Mouse (Mus musculus) frontal cortex, postnatal 36 days (tissue): Measurements from ENCODE around the gene Lypd6b.

Experiments
- DNase-seq, 2 experiments: peaks; one replicate each; pipeline ENCODE4 v3.0.0; 2022; ENCODE audit warnings: low spot score in 2 of 2

Gene Lypd6b

DNA sequence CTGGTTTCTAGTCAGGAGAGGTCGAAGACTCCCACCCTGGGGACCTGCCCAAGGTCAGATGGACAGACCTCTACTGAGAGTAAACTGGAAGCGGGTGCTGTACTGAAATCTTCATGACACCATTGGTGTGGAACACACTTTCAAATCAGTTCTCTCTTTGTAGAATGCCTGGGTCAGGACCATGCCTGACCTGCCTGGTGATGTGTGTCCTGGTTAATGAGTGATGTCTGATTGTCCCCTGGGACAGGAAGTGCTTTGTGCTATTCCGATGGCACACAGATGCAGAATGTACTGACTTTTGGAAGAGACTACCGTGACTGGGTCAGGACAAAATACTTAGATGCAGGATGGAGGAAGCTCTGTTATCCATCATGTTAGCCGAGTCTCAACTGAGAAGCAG is 17.0 kb upstream of the Lypd6b start:
- no peak for DNase-seq

DNA sequence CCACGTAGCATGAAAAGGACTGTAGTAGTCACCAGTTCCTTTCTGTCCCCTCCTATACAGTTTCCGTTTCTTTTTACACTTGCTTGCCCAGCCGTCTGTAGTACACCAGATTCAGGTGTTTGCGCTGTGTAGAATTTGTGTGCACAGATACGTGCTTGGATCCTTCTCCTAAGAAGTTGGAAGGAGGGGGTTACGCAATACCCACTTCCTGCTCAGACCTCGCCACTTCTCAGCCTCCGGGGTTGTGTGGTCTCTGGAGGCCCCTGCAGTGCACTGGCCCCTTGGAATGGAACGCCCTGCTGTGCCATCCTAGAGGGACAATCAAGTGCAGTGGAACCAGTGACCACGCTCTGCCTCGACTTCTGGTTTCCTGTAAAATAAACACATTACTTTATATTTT is 16.3 kb upstream of the Lypd6b start:
- no peak for DNase-seq

DNA sequence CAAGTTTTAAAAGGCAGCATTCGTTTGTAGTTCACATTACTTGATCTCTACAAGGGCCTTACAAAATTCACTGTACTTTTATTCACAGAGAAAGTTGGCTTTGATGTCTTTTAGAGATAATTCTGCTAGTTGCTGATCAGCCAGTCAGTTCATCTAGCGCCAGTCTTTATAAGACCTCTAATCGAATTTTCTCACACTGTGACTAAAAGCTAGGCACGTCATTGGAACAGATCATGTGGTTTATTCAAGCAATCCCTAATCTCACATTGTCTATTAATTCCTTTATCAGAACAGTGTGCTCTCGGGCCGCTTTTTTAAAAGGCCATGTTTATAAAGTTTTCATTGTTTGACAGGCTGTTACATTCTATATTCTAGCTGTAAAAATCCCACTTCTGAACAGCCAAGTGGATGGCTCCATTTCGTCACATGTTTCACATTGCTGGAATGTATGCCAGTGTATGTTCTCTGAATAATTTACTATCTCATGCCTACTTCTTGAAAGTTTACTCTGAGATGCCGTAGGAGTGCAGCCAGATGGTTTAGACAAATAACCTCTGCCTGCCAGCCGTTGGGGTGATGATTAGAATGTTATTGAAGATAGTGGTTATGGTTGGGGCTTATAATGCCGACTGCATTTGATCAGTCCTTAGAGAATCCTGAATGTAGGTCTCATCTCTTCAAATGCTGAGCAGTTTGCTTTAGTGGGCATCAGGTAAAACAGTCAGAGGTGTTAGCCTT is 14.1 kb upstream of the Lypd6b start:
- DNase-seq, result no peak

DNA sequence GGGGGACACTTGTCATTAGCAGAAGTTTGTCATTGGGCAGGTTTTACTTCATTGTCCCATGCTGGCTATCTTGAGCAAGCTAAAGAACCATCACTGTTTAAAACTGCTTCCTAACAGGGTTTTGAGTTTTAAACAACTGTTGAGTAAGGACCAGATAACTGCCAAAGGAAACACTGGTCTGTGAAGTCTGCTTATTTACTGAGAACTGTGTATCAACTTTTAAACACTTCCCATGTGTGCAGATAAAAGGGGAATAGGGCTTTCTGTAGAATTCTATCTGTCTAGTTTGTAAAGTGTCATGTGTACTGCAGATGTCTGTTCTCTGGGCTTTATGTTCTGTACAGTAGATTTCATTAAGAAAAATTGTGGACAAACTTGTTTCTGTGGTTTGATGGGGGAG is 13.3 kb upstream of the Lypd6b start:
- DNase-seq, result no peak

DNA sequence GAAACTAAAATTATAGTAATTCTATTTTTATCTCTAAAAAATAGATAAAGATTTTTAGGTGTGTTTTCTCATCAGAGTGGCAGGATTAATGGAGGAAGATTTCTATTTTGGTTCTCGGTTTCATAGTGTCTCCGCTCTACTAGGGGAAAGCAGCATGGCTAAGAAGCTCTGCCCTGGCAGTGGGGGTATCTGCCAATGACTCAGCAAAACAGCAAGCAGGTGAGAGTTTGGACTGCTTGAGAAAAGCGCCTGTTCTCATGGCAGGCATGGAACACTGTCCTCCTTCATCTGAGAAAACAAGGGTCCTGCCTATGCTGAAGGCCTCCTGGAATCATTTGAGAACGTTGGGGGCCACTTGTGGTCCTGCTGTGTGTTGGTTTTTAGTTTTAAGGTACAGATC is 12.3 kb upstream of the Lypd6b start:
- no peak for DNase-seq

DNA sequence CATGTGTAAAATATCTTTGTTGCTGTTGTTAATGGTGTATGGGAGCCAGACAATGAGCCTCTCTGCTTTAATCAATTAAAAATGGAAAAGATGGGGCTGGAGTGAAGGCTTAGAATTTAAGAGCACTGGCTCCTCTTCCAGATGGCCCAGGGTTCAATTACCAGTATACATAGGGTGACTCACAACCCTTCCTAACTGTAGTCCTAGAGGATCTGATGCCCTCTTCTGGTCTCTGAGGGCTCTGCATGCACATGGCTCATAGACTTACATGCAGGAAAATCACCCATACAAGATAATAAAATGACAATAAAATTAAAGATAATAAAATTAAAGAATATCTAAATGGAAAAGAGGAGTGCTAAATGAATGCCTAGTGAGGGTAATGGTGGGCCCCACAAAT is 11.8 kb upstream of the Lypd6b start:
- DNase-seq, result no peak

DNA sequence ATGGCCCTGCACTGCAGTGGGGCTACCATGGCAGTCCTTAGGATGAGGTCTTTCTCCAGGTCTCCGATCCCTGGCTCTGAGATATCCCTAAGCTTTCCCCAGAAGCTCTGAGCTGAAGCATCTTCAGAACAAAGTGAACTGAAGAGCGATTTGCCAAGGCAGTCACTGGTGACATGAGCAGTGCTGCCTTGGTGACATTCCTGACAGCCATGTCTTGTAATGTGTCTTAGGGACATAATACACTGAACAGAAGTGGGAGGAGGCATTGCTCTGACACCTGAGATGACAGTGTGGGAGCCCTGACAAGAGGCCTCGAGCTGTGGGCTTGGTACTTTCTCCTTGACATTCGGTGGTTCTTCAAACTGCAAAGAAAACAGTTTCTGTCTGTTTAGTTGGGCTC is 11.1 kb upstream of the Lypd6b start:
- no peak for DNase-seq

DNA sequence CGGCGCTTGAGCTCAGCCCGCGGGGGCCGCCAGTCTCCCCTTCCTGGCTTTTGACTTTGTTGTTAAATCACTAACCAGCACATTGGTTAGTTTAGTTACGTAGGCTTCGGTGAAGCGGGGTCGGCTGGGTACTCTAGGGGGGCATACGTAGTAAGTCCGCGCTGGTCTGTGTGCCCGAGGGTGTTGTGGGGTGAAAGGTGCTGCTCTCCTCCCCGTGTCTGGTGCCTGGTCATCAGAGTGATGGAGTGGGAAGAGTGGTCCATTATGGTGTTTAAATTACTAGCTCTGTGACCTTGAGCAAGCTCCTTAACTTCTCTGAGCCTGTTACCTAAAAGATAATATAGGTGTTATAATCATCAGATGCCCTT is 547 bp downstream of the Lypd6b start:
- DNase-seq, result no peak

DNA sequence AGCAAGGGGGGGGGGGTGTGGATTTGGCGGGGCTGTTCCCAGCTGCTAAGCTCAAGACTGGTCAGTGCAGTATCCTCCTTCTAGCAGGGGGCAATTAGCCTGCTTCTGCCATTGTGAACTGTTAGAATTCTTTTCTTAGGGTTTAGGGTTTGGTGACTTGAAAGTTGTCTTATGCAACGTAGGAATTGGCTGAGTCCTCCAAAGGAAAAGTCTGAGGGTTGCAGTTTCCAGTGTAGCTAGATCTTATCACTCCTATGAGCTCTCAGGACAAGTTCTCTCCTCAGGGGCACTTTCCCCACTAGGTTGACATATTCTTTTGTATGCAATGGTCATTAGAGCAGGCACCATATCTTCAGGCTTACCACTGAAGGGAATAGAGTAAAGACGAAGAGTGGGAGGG is 1.2 kb downstream of the Lypd6b start:
- DNase-seq, result no peak

DNA sequence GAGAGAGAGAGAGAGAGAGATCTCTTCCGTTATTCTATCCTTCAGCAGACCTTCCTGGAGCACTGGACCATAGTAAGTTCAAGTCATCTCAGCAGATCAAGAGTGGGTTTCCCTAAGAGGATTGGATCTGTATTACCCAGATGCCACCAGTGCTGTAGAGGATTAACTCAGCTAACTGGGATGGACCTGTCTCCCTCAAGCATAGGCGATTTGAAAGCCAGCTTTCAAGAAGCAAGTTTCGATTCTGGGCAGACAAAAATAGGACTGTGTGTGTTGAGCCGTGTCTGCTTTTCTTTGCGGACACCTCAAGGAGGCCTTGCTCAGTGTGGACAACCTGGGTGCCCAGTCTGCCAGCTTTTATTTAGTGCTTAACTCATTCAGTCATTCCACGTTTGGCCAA is 1.6 kb downstream of the Lypd6b start:
- no peak for DNase-seq

DNA sequence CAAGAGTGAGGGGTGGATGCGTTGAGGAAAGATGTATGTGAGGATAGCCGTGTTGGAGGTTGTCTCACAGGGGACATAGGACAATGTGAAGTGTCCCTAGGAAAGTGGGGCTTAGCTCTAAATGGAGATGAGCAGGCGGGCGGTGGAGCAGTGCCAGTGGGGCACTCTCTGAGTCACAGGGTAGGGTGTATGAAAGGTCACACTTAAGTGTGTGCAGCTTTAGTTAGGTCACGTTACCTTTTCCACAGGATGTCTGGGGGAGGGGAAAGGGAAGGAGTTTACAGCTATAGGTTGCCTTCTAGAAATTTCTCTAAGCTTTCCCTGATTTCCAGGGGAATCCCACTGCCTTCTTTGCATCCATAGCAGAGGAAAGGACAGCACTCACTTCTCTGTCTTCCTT is 2.0 kb downstream of the Lypd6b start:
- no peak for DNase-seq

DNA sequence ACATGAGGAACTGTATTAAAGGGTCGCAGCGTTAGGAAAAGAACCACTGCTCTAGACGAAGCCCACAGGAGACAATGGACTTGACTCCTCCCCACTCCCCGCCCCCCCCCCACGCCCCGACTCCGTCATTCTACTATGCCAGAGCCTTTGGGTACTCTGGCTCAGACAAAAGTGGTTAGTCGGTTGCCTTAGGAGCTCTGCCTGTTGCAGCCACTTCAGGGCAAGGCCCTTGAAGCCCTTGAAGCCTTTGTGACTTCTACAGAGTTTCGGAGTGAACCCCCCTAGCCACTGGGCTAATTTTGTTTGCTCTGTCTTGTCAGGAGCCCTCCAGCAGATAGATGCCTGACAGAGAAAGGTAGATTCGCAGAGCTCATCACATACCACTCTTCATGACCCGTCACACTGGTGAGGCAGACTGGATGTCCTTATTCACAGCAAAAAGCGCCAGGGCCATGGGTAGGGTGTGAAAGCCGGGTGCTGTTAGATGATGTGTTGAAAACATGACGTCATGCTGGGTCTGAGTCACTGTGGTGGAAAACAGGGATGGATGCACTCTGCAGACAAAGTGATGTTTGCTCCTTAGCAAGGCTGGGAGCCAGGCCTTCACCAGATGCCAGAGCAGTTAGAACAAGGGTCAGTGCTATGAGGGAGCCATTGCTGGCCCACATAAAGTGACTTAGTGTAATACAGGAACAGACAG is 10.1 kb downstream of the Lypd6b start:
- DNase-seq, result peak in 1 of 2 experiments; percentile 19

DNA sequence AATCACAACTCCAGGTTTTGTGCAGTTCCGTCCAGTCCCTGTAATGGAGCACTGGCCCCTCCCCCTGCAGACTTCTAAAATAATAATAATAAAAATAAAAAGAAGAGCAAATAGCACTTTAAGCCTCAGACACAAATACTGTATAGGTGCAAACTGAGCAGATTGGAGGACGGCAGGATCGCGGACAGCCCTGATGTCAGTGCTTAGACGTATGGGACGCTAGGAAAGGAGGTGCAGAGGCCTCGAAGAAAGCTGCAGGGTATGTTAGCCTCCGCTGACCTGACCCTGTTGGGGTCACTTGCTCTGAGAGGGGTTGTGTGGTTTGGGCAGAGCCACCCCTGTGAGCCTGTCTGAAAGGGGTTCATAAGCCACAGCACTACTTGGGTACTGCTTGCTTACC is 17.0 kb downstream of the Lypd6b start:
- no peak for DNase-seq

DNA sequence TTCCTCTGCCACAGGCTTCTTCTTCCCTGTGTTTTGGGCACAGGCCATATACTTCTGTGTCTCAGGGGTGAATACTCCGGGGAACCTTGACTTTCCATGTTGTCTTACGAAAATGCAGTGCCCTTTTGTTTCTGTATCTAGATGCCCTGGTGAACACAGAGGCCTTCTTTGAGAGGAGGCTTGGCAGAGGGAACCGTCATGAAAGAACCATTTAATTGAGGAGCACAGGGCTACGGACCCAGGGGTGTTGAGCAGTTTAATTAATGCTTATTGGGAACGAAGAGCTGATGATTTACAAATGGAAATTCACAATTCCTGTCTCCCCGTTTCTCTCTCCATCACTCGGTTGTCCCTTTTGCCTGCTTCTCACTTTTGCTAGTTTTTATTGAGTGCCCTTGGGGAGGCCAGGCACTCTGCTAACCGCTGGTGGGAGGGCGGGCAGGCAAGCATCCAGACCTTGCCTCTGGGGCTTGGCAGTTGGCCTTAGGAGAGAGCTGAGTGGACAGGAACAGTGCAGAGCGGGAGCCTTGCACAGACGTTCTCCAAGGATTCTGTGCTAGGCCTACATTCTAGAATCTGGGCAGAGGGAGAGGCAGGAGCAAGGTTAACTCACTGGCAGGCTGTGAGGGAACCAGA is 18.4 kb downstream of the Lypd6b start:
- no peak for DNase-seq

DNA sequence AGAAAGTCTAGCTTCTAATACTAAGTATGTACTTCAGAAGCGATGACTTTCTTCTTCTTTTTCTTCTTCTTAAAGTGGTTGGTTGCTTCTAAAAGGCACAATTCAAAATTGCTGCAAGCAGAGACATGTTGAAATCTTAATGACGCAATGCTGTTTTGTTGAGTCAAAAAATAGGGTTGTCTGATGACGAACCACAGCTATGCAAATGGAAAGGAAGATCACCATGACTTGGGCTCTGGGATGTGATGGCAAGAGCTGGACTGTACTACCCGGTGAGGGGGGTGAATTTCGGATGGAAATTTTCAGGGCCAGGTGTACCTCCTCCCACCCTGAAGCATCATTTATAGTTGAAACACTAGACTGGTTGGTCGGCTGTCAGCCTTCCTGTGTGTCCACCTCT is 22.0 kb downstream of the Lypd6b start:
- DNase-seq, result no peak

DNA sequence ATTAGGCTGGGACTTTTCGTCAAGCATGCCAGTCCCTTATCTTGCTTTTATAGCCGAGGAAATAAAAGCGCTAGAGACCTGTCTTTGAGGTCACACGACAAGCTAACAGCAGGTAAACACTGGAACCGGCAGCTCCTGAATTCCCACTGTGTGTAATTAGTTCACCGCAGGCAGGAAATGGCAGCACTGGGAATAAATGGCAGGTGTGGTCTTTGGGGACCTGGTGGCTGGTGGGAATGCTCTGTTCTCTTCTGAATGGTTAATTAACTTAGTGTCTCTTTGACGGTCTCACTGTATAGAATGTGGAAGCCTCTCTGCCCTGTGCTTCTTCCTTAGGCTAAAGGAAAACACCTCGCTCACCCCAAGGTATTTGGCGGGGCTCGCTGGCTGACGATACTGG is 23.9 kb downstream of the Lypd6b start:
- no peak for DNase-seq

DNA sequence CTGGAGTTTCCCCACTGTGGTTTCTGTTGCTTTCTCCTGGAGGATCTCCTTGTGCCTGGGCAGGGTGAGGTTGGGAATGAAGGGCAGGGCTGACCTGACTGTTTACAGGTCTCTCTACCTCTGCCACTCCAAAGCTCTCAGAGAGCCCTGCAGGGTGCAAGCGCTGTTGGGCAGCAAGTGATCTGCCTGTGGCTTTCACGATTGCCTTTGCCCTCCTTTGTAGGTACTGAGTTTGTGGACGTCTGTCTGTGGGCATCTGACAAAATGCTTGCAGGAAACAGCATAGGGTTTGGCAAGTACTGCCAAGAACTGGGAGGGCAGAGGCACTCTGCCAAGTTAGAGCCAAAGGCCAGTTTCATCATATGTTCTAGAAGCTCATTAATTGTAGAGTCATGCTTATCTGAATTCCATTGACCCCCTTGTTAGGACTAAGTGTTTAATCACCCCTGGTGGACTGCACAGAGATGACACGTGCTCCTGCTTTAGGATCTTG is 24.4 kb downstream of the Lypd6b start:
- DNase-seq, result no peak

DNA sequence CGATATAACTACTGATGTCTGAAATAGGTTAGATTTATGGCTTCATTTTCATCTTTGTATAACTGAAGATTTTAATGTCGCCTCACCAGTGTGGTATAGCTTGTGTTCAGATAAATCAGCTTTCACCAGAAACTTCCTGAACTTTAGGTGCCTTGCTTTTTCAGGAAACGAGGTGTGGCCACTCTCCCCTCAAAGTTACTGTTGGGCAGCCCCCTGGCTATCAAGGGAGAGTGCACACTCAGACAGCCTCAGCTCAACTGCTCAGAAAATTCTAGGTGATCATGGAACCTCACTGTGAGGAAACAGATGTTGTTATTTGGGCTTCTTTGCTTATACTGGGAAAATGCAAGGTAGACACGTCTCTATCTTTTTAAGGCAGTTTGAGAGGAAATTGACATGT is 25.7 kb downstream of the Lypd6b start:
- no peak for DNase-seq

DNA sequence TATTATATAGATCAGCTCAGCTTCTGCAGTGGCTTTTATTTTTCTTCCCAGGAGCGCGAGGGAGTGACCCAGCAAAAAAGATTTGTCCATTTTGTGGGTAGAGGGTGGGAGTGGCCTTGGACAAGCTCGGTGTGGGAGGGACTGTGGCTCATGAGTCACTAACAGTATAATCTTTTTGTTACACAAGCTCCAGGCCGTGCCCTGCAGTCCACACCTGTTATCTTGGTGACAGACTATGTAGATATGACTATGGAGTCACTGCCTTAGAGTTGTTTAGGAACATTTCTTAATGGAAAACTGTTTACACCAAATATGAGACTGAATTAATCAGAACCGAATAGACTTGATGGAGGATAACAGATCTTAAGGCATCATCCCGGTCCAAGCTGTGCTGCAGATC is 26.5 kb downstream of the Lypd6b start:
- no peak for DNase-seq

DNA sequence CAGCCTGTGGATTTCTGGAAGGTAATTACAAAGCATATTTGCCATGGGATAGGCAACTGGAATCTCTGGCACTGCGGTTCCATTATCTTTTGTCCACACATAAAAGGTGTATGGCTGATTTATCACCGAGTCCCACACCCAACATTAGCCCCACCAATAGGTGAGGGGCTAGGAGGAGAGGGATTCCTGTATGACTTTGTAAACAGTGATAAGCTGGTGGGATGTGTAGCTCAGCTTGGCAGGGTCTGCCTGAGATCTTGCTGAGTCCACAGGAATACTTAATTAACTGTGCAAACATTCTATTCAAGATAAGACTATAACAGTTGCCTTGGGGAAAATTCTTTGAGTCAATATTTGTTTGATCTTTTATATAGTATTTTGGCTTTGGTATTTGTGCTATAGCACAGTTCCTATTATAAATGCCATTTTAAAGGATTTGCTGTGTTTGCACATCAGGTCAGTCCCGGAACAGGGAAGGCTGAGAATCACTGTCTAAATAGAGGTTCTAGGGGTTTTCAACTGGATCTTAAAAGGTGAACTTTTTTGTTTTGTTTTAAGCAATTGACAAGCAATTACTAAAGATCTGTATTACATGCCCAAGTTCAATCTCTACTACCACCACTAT is 28.3 kb downstream of the Lypd6b start:
- DNase-seq, result no peak

DNA sequence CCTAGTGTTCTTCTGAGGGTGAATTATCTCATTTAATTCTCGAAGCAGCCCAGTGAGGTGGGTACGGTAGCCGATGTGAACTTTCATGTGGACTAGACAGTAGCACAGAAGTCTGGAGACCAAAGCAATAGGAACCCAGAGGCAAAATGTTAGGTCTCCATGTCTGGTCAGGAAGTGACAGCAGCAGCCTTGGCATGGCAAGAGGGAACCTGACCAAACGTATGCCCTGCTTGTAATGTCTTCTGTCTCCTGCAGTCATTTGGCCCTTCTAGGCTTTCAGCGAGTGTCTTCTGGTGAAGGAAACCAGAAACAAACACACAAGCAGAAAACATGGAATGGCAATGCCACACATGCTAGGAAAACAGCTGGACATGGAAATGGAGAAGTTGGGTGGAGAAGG is 29.1 kb downstream of the Lypd6b start:
- DNase-seq, result no peak

DNA sequence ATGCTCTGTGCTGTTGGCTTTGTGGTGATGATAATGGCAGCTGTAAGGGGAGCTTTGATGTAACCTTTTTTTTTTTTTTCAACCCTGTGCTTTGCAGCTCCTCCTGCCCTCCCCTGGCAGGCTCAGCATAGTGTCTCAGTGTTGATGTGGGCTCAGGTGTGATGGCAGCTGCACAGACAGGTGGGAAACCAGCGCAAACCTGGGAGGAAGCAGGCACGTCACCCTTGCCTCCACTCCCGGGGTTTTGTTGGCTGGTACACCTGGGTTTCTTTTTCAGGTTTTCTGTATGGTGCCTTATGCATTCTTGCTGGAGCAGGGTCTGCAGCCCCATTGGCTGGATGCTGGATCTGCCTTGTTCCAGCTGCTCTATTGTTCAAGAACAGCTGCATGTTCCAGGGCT is 29.7 kb downstream of the Lypd6b start:
- no peak for DNase-seq

DNA sequence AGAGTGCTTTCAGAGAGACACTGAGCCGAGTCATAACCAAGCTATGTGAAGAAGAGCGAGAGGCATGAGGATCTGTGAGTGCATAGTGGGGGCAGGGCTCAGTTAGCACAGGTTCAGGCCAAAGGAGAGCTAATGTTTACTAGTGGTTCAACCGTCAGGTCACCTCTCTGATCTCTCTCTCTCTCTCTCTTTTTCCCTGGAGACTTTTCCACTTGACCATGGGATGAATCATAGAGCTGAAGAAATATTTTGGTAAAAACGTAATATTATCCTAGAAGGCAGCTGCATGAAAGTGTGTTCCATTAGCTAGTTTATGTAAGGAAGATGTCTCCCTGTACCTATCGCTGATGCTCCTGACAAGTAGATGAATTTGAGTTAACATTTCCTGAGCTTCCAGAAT is 30.6 kb downstream of the Lypd6b start:
- no peak for DNase-seq
